Mouse (Mus musculus) adrenal gland, postnatal 14 days (tissue): ENCODE data around the gene Glipr2. TPM values are rescaled to one million over a fixed set of nuclear protein-coding genes. Genes with fewer than 3 reads are reported as not detected.
A peak's percentile ranks its signal among the peaks of the same experiment; 100 is the strongest.

ENCODE experiments used
- DNase-seq: peaks from one replicate; pipeline ENCODE4 v3.0.0; 2021; ENCODE audit warnings: mixed read lengths
- total RNA-seq: library from RNA; stranded (reverse); gene quantifications from 2 replicates; pipeline ENCODE4 v1.2.3, GENCODE M21; 2021

Gene Glipr2
- total RNA-seq, 1 experiment from 2014 or later = 7.4 TPM

DNA sequence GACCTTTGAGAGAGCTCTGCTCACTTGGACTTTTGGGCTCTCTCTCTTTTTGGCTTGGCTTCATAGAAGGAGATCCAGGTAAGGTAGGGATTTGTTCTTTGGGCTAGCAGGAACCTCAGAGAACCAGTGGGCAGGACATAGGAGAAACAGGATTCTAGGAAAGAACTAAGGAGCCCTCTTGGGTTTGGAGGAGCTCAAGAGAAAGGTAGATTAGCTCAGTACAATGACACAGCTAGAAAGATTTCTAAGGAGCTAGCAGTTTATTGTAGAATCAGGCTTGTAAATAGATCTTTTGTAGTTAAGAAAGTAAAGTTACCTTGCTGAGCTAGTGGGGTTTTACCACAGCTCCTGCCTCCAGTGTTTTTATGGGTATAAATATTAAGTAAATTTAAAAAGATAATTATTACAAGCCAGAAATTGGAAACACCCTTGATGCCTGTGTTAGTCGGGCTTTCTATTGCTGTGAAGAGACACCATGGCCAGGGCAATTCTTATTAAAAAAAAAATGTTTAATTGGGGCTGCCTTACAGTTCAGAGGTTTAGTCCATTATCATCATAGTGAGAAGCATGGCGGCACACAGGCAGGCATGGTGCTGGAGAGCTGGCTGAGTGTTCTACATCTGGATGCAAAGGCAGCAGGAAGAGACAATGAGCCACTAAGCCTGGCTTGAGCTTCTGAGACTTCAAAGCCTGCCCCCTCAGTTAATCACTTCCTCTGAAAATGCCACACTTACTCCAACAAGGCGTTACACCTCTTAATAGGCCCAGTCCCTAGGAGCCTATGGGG lies 47.6 kb downstream of the Glipr2 start:
- DNase-seq = no peak

DNA sequence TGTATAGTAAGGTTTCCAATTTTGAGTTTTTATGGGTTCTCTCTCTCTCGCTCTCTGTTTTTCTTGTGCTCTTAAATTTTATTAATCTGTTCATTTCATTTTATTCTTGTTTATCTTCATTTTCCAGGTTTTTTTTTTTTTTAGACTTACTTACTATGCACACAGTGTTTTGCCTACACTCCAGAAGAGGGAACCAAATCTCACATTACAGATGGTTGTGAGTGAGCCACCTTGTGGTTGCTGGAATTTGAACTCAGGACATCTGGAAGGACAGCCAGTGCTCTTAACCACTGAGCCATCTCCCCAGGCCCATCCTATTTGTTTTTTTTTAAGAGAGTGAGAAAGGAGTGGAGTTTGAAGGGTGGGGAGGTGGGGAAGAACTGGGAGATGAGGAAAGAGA lies 53.0 kb downstream of the Glipr2 start:
- DNase-seq = no peak

DNA sequence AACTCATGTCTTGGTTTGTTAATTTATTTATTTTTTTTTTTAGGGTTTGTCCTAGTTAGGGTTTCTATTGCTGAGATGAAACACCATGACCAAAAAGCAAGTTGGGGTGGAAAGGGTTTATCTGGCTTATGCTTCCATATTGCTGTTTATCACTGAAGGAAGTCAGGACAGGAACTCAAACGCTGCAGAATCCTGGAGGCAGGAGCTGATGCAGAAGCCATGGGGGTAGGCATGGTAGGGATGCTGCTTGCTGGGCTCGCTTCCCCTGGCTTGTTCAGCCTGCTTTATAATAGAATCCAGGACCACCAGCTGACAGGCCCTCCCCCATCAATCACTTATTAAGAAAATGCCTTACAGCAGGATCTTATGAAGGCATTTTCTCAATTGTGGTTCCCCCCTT lies 53.7 kb downstream of the Glipr2 start:
- DNase-seq = no peak

DNA sequence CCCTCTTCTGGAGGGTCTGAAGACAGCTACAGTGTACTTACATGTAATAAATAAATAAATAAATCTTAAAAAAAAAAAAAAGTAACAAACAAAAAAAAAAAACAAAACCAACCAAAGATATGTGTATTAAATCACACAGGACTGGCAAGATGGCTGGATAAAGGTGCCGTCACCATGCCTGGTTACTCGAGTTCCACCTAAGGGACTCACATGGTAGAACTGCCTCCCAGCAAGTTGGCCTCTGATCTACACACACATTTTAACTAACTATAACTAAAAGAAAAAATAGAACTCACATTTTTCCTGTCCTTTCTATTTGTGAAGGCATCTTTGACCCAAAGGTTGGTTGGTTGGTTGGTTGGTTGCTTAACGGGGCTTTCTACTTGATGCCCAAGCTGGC lies 54.6 kb downstream of the Glipr2 start:
- no peak for DNase-seq

DNA sequence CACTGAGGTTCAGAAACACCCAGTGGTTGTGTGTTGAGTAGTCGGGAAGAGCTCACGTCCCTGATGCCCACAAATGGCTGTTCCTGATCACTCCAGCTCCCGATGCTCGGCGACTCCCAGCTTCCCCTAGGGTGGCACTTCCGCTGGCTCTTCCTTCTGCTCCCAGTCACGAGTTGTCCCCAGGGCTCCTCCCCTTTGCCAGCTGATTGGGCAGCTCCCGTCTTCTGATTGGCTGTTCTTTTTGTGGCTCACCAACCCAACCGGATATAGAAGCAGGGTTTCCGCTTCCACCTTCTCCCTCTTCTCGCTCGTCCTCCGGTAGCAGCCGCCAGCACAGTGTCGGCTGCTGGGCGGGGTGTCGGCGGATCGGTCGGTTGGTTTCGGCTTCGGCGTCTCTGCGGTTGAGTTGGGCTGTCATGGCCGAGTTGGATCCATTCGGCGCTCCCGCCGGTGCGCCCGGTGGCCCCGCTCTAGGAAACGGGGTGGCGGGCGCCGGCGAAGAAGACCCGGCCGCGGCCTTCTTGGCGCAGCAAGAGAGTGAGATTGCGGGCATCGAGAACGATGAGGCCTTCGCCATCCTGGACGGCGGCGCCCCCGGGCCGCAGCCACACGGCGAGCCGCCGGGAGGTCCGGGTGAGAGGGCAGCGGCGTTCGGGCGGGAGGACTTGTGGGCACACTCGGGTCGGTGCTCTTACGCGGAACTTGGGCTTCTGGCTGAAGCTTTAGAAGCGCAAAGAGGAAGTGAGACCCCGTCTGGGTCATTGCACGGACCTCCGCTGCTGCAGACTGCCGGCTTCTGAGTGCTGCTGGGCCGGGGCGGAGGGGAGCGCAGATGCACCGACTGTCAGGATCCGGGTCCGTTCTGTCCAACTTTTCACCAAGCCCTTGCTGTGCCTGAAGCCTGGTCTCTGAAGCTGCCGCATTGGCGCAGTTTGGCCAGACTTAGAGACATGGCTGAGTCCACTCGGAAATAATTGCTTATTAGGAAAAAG lies 55.5 kb downstream of the Glipr2 start:
- DNase-seq = peak; percentile 96

DNA sequence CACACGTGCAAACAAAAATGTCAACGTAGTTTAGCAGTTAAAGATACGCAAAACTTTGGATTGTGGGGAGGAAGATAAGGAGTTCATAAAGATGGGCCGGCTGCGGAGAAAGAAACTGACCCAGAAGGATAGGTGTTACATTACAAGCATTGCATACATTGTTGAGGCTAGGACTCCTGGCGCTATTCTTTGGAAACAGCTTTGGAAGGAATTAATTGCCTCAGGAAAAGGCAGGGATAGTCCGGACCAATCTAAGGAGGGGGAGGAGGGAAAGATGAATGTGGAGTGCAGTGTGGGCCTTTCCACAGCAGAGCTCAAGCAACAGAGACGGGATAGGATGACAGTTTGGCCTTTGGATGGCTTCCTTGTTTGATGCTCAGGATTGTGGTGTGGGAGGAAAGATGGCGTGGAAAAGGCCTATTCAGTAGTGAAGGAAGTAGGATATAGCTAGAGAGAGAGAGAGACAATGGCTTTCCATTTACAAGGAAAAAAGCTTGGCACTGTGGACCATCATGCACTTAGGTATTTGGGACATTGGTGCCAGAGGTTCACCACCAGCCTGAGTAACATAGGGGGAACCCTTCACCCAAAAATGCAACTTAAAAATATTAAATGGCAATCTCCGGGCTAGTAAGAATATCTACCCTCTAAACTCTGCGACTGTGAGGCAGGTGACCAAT lies 56.3 kb downstream of the Glipr2 start:
- no peak for DNase-seq

DNA sequence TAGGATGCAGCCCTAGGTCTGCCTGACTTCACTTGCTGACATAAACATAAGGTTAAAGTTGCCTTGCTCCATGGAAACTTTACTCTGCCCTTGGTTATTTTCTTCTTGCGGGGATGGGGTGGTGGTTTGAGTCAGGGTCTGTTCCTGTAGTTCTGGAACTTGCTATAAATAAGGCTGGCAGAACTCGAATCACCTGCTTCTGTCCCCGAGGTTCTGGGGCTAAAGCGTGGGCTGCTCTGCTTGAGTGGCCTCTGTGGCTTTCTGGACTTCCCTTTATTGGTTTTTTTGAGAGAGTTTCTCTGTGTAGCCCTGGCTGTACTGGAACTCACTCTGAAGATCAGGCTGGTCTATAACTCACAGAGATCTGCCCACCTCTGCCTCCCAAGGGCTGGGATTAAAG lies 58.9 kb downstream of the Glipr2 start:
- no peak for DNase-seq

DNA sequence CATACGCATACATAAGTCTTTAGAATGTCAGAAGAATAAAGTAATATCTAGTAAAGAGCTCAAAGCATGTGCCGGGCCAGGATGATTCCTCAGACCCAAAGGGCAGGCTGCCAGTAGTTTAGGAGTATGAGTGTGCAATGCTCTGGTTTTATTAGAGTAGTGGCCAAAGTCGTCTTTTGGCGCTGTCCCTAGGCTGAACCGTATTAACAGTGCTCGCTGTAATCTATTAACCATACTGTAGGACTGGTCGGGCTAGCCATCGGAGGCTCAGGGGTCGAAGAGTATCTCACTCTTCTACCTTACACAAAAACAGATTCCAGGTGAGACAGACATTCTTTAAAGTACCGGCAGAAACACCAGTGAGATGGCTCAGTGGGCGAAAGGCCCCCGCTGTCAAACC lies 59.6 kb downstream of the Glipr2 start:
- DNase-seq = no peak

DNA sequence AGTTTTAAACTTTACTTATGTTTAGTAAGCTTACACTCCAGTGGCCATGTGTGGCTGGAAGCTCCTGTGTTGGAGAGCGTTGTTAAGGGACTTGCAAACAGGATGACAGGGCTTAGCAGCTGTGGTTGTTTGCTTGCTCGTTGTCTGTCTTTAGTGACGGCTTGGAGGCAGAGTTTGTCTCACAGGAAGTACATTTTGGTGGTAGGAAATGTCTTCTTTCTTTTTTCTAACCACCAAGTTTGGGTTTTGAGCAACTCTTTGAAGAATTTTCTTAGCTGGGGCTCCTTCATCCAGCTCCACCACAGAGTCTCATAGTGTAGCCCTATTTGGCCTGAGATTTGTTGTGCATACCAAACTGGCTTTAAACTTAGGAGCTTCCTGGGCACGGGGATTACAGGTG lies 65.1 kb downstream of the Glipr2 start:
- DNase-seq = no peak

DNA sequence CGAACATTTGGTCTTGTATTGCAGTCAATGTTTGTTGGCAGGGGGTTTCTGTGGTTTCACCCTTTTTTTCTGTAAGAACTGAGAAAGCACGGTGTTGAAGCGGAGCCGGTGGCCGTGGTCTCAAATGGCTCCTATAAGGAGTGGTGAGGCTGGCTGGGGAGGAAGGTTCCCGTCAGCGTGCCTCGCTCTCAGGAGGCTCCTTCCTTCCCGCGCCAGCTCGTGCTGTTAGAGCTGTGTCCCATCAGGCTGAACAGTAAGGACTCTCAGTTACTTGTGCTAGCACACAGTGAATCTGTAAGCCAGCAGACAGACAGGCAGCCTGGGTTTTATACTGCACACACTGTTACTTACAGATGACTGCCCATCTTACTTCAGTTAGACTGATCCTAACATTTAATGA lies 65.6 kb downstream of the Glipr2 start:
- no peak for DNase-seq

DNA sequence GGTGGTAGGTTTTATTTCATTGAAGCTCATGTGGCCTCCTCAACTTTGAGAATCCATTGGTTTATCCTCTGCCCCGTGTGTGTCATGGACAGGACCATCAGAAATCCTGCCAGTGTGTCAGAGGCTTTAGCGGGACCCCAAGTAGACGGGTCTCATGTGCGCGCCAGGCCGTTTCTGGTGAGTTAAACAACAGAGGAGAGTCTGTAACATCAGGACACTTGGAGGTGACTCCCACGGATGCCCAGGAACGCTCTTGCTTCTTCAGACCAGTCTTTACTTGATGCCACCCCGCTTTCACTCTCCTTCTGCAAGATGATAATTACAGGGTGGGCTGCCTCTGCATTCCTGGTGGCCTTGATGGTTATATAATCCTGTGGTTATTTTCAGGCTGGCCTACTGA lies 66.5 kb downstream of the Glipr2 start:
- no peak for DNase-seq

DNA sequence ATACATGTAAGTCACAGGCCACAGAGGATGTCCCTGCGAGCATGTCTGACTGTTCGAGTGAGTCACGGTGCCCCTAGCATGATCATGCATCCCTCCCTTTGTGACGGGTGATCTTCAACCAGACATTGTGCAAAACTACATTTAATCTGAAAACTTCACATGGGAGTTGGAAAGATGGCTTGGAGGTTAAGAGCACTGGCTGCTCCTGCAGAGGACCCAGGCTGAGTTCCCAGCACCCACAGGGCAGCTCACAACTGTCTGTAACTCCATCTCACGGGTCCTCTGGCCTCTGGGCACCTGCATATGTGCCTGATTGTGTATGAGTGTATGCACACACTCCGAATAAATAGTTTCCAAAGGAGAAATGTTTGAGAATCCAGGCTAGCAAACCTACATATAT lies 67.0 kb downstream of the Glipr2 start:
- DNase-seq = no peak

DNA sequence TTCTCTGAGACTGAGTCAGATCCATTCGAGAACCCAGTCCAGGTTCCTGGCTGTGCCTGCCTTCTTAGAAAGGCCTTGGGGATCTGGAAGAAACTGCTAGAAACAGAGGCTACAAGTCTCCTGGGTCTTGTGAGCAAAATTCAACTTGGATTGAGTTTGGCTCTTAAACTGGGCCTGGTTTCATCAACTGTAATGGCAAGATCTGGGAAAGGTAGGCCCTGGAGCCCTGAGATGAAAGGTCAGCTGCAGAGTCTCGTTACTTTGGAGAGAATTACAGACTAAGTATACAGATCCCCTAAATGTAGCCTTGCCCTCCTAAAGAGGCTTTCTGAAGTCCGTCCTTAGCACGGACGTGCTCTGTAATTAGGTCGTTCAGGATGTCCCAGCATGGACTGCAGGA lies 68.4 kb downstream of the Glipr2 start:
- no peak for DNase-seq

Other genes starting within 250 kb of the Glipr2 start
- gene Olfr71, start 247.1 kb upstream of the Glipr2 start, total RNA-seq = not detected in 2 replicates
- gene Hrct1, start 230.2 kb upstream of the Glipr2 start, total RNA-seq = 4.4 and 6.2 TPM in 2 replicates
- 4.2 and 6.2 TPM in 2 replicates for gene Spaar, start 227.4 kb upstream of the Glipr2 start, total RNA-seq
- not detected in 2 replicates for gene Olfr159, start 186.4 kb upstream of the Glipr2 start, total RNA-seq
- gene Olfr156, start 133.5 kb upstream of the Glipr2 start, total RNA-seq = not detected in 2 replicates
- gene Olfr157, start 117.2 kb upstream of the Glipr2 start, total RNA-seq = not detected in 2 replicates
- gene Olfr155, start 105.8 kb upstream of the Glipr2 start, total RNA-seq = not detected in 2 replicates
- gene Reck, start 81.9 kb upstream of the Glipr2 start, total RNA-seq = 14.6 and 16.6 TPM in 2 replicates
- not detected in 2 replicates for gene Ccin, start 26.1 kb downstream of the Glipr2 start, total RNA-seq
- 166 and 172 TPM in 2 replicates for gene Clta, start 47.1 kb downstream of the Glipr2 start, total RNA-seq
- 36.9 and 45.8 TPM in 2 replicates for gene Gne, start 126.8 kb downstream of the Glipr2 start, total RNA-seq